Mouse (Mus musculus) neural tube, embryonic 15.5 days (tissue): ENCODE measurements around the gene Myog. TPM values are rescaled to one million over a fixed set of nuclear protein-coding genes. Genes with fewer than 3 reads are reported as not detected.
A peak's percentile ranks its signal among the peaks of the same experiment; 100 is the strongest.

Experiments used
- ATAC-seq: fragments of 200-750 bp; cut with Nextera tagmentation; 2 replicates; pipeline ENCODE4 v1.8.0; 2017; ENCODE audit warnings: mild to moderate bottlenecking, moderate TSS enrichment, moderate library complexity; ENCODE audit not compliant: low FRiP score
- H3K27ac ChIP-seq: fragments of 300-500 bp; sonication (generic); replicated peaks from 2 replicates; pipeline ENCODE4 v1.5.1; 2015; ENCODE audit warnings: mild to moderate bottlenecking, inconsistent platforms
- H3K27me3 ChIP-seq: fragments of 300-500 bp; sonication (generic); replicated peaks from 2 replicates; pipeline ENCODE4 v1.6.1; 2015; ENCODE audit warnings: inconsistent platforms
- H3K36me3 ChIP-seq: fragments of 300-500 bp; sonication (generic); 2 replicates; pipeline ENCODE4 v1.6.1; 2015; ENCODE audit warnings: inconsistent platforms
- H3K4me1 ChIP-seq: fragments of 300-500 bp; sonication (generic); 2 replicates; pipeline ENCODE4 v1.6.1; 2015; ENCODE audit warnings: inconsistent platforms
- H3K4me2 ChIP-seq: fragments of 300-500 bp; sonication (generic); 2 replicates; pipeline ENCODE4 v1.6.1; 2015; ENCODE audit warnings: inconsistent platforms, mild to moderate bottlenecking, moderate library complexity
- H3K4me3 ChIP-seq: fragments of 300-500 bp; sonication (generic); replicated peaks from 2 replicates; pipeline ENCODE4 v1.5.1; 2015; ENCODE audit warnings: mild to moderate bottlenecking, inconsistent platforms
- H3K9ac ChIP-seq: fragments of 300-500 bp; sonication (generic); replicated peaks from 2 replicates; pipeline ENCODE4 v1.6.1; 2015; ENCODE audit warnings: mild to moderate bottlenecking, inconsistent platforms
- H3K9me3 ChIP-seq: fragments of 300-500 bp; sonication (generic); replicated peaks from 2 replicates; pipeline ENCODE4 v1.6.1; 2016; ENCODE audit warnings: inconsistent platforms
- WGBS: fragments of 180-500 bp; shearing (Covaris S2); methylation state at CpG from one replicate; pipeline ENCODE4 v1.1.7; 2015; ENCODE audit warnings: mixed read lengths; 5-methylcytosine and 5-hydroxymethylcytosine counted together
- polyA plus RNA-seq: library from polyadenylated mRNA; unstranded; fragments of >200 nt; fragmentation: Nextera tagmentation; extraction: Ambion mirVana; gene quantifications from 2 replicates; pipeline ENCODE4 v1.2.1, GENCODE M21; 2015

Gene Myog
- polyA plus RNA-seq, 1 experiment from 2014 or later = 9.9 TPM

- Histone ChIP-seq H3K9me3 (no peaks in the 10 kb centered on the region), H3K4me3 (no peak overlapping the region), H3K27me3 (no peaks in the 10 kb centered on the region), H3K27ac (no peak overlapping the region), H3K36me3 (no peaks in the 10 kb centered on the region), H3K9ac (no peak overlapping the region), H3K4me2 (no peak overlapping the region), H3K4me1 (peaks cover 16% of the 10 kb centered on the region)
- 92% methylated on average over 3 of the region's 3 CpGs for WGBS
- no peak for ATAC-seq
These were observed 1.6 kb upstream of the Myog start for GRCm38 (mm10) chr1:134288239-134288638.

GRCm38 (mm10) chr1:134290300-134290699 lies 511 bp downstream of the Myog start:
- Histone ChIP-seq H3K27ac (no peak overlapping the region), H3K9me3 (no peaks in the 10 kb centered on the region), H3K36me3 (no peaks in the 10 kb centered on the region), H3K9ac (no peak overlapping the region), H3K4me2 (no peak overlapping the region), H3K4me3 (no peak overlapping the region), H3K4me1 (peaks cover 16% of the 10 kb centered on the region), H3K27me3 (no peaks in the 10 kb centered on the region)
- WGBS = 93% methylated on average over 13 of the region's 13 CpGs
- ATAC-seq = no peak

- no peak overlapping the region for H3K9ac ChIP-seq
- no peak overlapping the region for H3K4me2 ChIP-seq
- H3K36me3 ChIP-seq = no peaks in the 10 kb centered on the region
- H3K9me3 ChIP-seq = no peaks in the 10 kb centered on the region
- H3K4me3 ChIP-seq = no peak overlapping the region
- 81% methylated on average over 5 of the region's 5 CpGs for WGBS
- no peak for ATAC-seq
- H3K27me3 ChIP-seq = no peaks in the 10 kb centered on the region
- peaks cover 16% of the 10 kb centered on the region for H3K4me1 ChIP-seq
- no peak overlapping the region for H3K27ac ChIP-seq
These were observed 1.1 kb downstream of the Myog start for GRCm38 (mm10) chr1:134290909-134291308.

- H3K9ac ChIP-seq = no peak overlapping the region
- no peak overlapping the region for H3K4me3 ChIP-seq
- no peak overlapping the region for H3K27ac ChIP-seq
- H3K27me3 ChIP-seq = no peaks in the 10 kb centered on the region
- H3K36me3 ChIP-seq = no peaks in the 10 kb centered on the region
- 79% methylated on average over 8 of the region's 8 CpGs for WGBS
- H3K9me3 ChIP-seq = no peaks in the 10 kb centered on the region
- peaks cover 16% of the 10 kb centered on the region for H3K4me1 ChIP-seq
- no peak overlapping the region for H3K4me2 ChIP-seq
- ATAC-seq = no peak
These were observed 1.8 kb downstream of the Myog start for GRCm38 (mm10) chr1:134291555-134291954.

- Histone ChIP-seq H3K4me3 (no peak overlapping the region), H3K4me2 (no peak overlapping the region), H3K27ac (no peak overlapping the region), H3K27me3 (0 out of 2 replicates have a peak, but pooled peaks cover 3% of the 10 kb centered on the region), H3K4me1 (peaks cover 16% of the 10 kb centered on the region), H3K9me3 (no peaks in the 10 kb centered on the region), H3K9ac (no peak overlapping the region), H3K36me3 (no peaks in the 10 kb centered on the region)
- WGBS = 15% methylated on average over 5 of the region's 5 CpGs
- peak; percentile 57; the same call in 1 of the 2 replicates for ATAC-seq
These were observed 2.3 kb downstream of the Myog start for GRCm38 (mm10) chr1:134292073-134292472.

- no peak for ATAC-seq
These were observed 2.8 kb downstream of the Myog start for GRCm38 (mm10) chr1:134292601-134293000.

GRCm38 (mm10) chr1:134293276-134293675 lies 3.5 kb downstream of the Myog start:
- no peaks in the 10 kb centered on the region for H3K9me3 ChIP-seq
- no peak for ATAC-seq
- WGBS = 87% methylated on average over 7 of the region's 7 CpGs
- no peak overlapping the region for H3K9ac ChIP-seq
- no peak overlapping the region for H3K4me3 ChIP-seq
- H3K4me1 ChIP-seq = peaks cover 16% of the 10 kb centered on the region
- no peak overlapping the region for H3K27ac ChIP-seq
- no peaks in the 10 kb centered on the region for H3K36me3 ChIP-seq
- peaks cover 9% of the 10 kb centered on the region; the same call in 1 of the 2 replicates for H3K27me3 ChIP-seq
- H3K4me2 ChIP-seq = no peak overlapping the region

More at GRCm38 (mm10) chr1:134292601-134293000, 2.8 kb downstream of the Myog start:
- no peak overlapping the region for H3K4me2 ChIP-seq
- WGBS = 47% methylated on average over 9 of the region's 9 CpGs
- H3K36me3 ChIP-seq = no peaks in the 10 kb centered on the region
- peaks cover 3% of the 10 kb centered on the region; the same call in 1 of the 2 replicates for H3K27me3 ChIP-seq
- H3K27ac ChIP-seq = no peak overlapping the region
- no peak overlapping the region for H3K9ac ChIP-seq
- H3K9me3 ChIP-seq = no peaks in the 10 kb centered on the region
- no peak overlapping the region for H3K4me3 ChIP-seq
- peaks cover 16% of the 10 kb centered on the region for H3K4me1 ChIP-seq

GRCm38 (mm10) chr1:134293738-134294604 lies 4.2 kb downstream of the Myog start:
- H3K36me3 ChIP-seq = no peaks in the 10 kb centered on the region
- ATAC-seq = no peak
- peaks cover 13% of the 10 kb centered on the region; the same call in 1 of the 2 replicates for H3K27me3 ChIP-seq
- H3K27ac ChIP-seq = no peak overlapping the region
- no peak overlapping the region for H3K4me2 ChIP-seq
- H3K9me3 ChIP-seq = no peaks in the 10 kb centered on the region
- no peak overlapping the region for H3K9ac ChIP-seq
- H3K4me1 ChIP-seq = peaks cover 23% of the 10 kb centered on the region
- H3K4me3 ChIP-seq = no peak overlapping the region
- WGBS = 66% methylated on average over 3 of the region's 3 CpGs

GRCm38 (mm10) chr1:134297265-134297664 lies 7.5 kb downstream of the Myog start:
- 84% methylated on average over 8 of the region's 8 CpGs for WGBS
- Histone ChIP-seq H3K27me3 (peaks cover 26% of the 10 kb centered on the region), H3K4me3 (no peak overlapping the region), H3K9me3 (no peaks in the 10 kb centered on the region), H3K4me2 (no peak overlapping the region), H3K9ac (no peak overlapping the region), H3K36me3 (no peaks in the 10 kb centered on the region), H3K27ac (no peak overlapping the region), H3K4me1 (peaks cover 21% of the 10 kb centered on the region)
- no peak for ATAC-seq

GRCm38 (mm10) chr1:134298636-134299411 lies 9.0 kb downstream of the Myog start:
- Histone ChIP-seq H3K4me3 (peak overlapping the region; percentile 40), H3K9ac (peak overlapping the region; percentile 45), H3K27me3 (peaks cover 26% of the 10 kb centered on the region), H3K4me1 (peaks cover 29% of the 10 kb centered on the region), H3K9me3 (no peaks in the 10 kb centered on the region), H3K36me3 (no peaks in the 10 kb centered on the region), H3K4me2 (peak overlapping the region; percentile 82), H3K27ac (no peak overlapping the region)
- peak; percentile 52 for ATAC-seq
- WGBS = 4% methylated on average over 40 of the region's 59 CpGs

GRCm38 (mm10) chr1:134302568-134303238 lies 12.9 kb downstream of the Myog start:
- H3K27me3 ChIP-seq = peaks cover 22% of the 10 kb centered on the region
- WGBS = 34% methylated on average over 8 of the region's 8 CpGs
- no peaks in the 10 kb centered on the region for H3K9me3 ChIP-seq
- H3K27ac ChIP-seq = peak overlapping the region; percentile 64
- no peak overlapping the region for H3K4me3 ChIP-seq
- peaks cover 4% of the 10 kb centered on the region; the same call in 1 of the 2 replicates for H3K36me3 ChIP-seq
- no peak for ATAC-seq
- H3K4me1 ChIP-seq = peaks cover 29% of the 10 kb centered on the region
- H3K9ac ChIP-seq = no peak overlapping the region
- no peak overlapping the region for H3K4me2 ChIP-seq
